Mouse (Mus musculus): ENCODE measurements around the gene Mlst8.
"Not testable (repeated sequence)": the region's sequence is repeated elsewhere in the genome, so short reads cannot be mapped to it uniquely, and the experiment has no call there.

The Mlst8 gene

DNA sequence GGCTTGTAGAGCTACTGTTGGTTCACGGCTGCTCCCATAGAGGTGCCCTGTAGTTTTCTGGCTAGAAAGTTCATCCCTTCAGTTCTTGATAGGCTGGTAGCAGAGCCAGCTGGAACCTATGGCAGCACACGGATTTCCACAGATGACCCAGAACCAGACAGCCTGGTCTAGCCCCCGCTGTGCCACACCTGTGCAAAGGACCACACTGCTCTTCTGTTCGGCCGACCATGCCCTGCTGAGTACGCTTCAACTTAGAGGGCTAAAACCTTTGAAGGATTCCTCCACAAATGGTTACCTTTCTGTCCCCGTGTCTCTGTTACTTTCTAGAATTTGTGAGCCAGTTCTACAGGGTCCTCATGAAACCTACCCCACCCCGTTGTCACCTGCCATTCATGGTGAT is 53.6 kb downstream of the Mlst8 start:
- DNase-seq = not testable (repeated sequence)

DNA sequence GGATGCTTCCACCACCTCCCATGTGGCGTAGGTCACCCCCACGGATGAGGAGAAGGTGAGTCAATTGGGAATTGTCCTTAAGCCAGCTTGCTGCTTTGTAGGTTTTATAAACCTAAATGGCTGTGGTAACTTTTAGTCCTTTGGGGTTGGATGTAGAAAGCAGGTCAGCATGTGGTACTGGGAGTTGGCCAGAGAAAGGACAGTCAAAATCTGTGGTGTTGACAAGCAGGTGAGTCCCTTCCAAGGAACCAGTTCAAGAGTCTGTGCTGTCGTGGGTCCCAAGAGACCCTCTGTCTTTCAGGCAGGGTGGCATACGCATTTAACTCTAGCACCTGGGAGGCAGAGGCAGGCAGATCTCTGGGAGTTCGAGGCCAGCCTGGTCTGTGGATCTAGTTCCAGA is 54.4 kb downstream of the Mlst8 start:
- no peak for DNase-seq

All from layer of hippocampus, adult 9-11 months (tissue).